Mouse (Mus musculus) limb, embryonic 14.5 days (tissue): ENCODE measurements around the gene Pi4k2b. TPM values are rescaled to one million over a fixed set of nuclear protein-coding genes. Genes with fewer than 3 reads are reported as not detected.

Experiments used
- ATAC-seq: fragments of 200-750 bp; cut with Nextera tagmentation; 2 replicates; pipeline ENCODE4 v1.8.0; 2017; ENCODE audit warnings: low read depth, moderate number of reproducible peaks, moderate TSS enrichment; ENCODE audit not compliant: low FRiP score
- DNase-seq: peaks from one replicate; pipeline ENCODE4 v3.0.0-alpha.2; 2015; ENCODE audit warnings: low spot score
- H3K27ac ChIP-seq: fragments of 300-500 bp; sonication (generic); replicated peaks from 2 replicates; pipeline ENCODE4 v1.5.1; 2014; ENCODE audit warnings: low read depth, mild to moderate bottlenecking, low read length, moderate library complexity, mixed read lengths
- H3K27me3 ChIP-seq: fragments of 300-500 bp; sonication (generic); 2 replicates; pipeline ENCODE4 v1.6.1; 2014; ENCODE audit warnings: low read length, mixed read lengths; ENCODE audit not compliant: control insufficient read depth, insufficient read depth
- H3K36me3 ChIP-seq: fragments of 300-500 bp; sonication (generic); 2 replicates; pipeline ENCODE4 v1.6.1; 2014; ENCODE audit warnings: mild to moderate bottlenecking, low read length, moderate library complexity, mixed read lengths; ENCODE audit not compliant: control insufficient read depth, insufficient read depth
- H3K4me1 ChIP-seq: fragments of 300-500 bp; sonication (generic); 2 replicates; pipeline ENCODE4 v1.6.1; 2014; ENCODE audit warnings: antibody characterized with exemption, low read length, mixed read lengths; ENCODE audit not compliant: control insufficient read depth, insufficient read depth
- H3K4me2 ChIP-seq: fragments of 300-500 bp; sonication (generic); replicated peaks from 2 replicates; pipeline ENCODE4 v1.6.1; 2014; ENCODE audit warnings: low read depth, mild to moderate bottlenecking, low read length, moderate library complexity; ENCODE audit not compliant: severe bottlenecking
- H3K4me3 ChIP-seq: fragments of 300-500 bp; sonication (generic); replicated peaks from 2 replicates; pipeline ENCODE4 v1.5.1; 2014; ENCODE audit warnings: low read length
- H3K9ac ChIP-seq: fragments of 300-500 bp; sonication (generic); 2 replicates; pipeline ENCODE4 v1.6.1; 2014; ENCODE audit warnings: mild to moderate bottlenecking, low read depth, low read length, moderate library complexity; ENCODE audit not compliant: severe bottlenecking
- H3K9me3 ChIP-seq: fragments of 300-500 bp; sonication (generic); 2 replicates; pipeline ENCODE4 v1.6.1; 2016; ENCODE audit warnings: low read length; ENCODE audit not compliant: control insufficient read depth
- POLR2A ChIP-seq: fragments of 200-500 bp; IDR thresholded peaks from 2 replicates; pipeline ENCODE4 v1.8.0; 2012; ENCODE audit warnings: inconsistent platforms, mild to moderate bottlenecking, moderate library complexity, borderline replicate concordance; ENCODE audit not compliant: insufficient read depth, insufficient read length; ENCODE audit errors: extremely low read depth
- WGBS: fragments of 180-500 bp; shearing (Covaris S2); extraction: QIAGEN DNeasy Blood & Tissue Kit; methylation state at CpG from one replicate; pipeline ENCODE4 v1.1.7; 2014; 5-methylcytosine and 5-hydroxymethylcytosine counted together
- polyA plus RNA-seq, 2 experiments: library from polyadenylated mRNA; depleted of rRNA in 1 of 2; stranded (reverse) in 1 of 2; unstranded in 1 of 2; fragments of >200 nt; fragmentation: Nextera tagmentation in 1 of 2; extraction: Ambion mirVana in 1 of 2; gene quantifications; 2 replicates each; pipeline versions ENCODE4 v1.2.1 to v1.2.3; 2012 to 2014

The Pi4k2b gene
- polyA plus RNA-seq, 2 experiments = 21.9 to 23.3 TPM

- H3K27me3 ChIP-seq = no peaks in the 10 kb centered on the region
Observed at GRCm38 (mm10) chr5:52742112-52742813, 889 bp downstream of the Pi4k2b start.

GRCm38 (mm10) chr5:52743231-52743630 is 1.9 kb downstream of the Pi4k2b start:
- no peaks in the 10 kb centered on the region for H3K9me3 ChIP-seq
- 0 out of 2 replicates have a peak overlapping the region, but pooled peaks have one; percentile 58 for H3K4me3 ChIP-seq
- ATAC-seq = no peak
- H3K4me1 ChIP-seq = peaks cover 8% of the 10 kb centered on the region; the same call in 1 of the 2 replicates
- no peak for TF ChIP-seq POLR2A
- DNase-seq = no peak
- no peaks in the 10 kb centered on the region for H3K36me3 ChIP-seq
- H3K4me2 ChIP-seq = peak overlapping the region; percentile 61
- no peak overlapping the region for H3K9ac ChIP-seq
- WGBS = 80% methylated on average over 4 of the region's 4 CpGs
- no peaks in the 10 kb centered on the region for H3K27me3 ChIP-seq
- no peak overlapping the region for H3K27ac ChIP-seq

More at GRCm38 (mm10) chr5:52742112-52742813, 889 bp downstream of the Pi4k2b start:
- DNase-seq (peak; percentile 60), ATAC-seq (peak; percentile 58; the same call in 1 of the 2 replicates)
- 4% methylated on average over 17 of the region's 17 CpGs for WGBS
- Histone ChIP-seq H3K4me3 (peak overlapping the region; percentile 58), H3K4me1 (peaks cover 8% of the 10 kb centered on the region; the same call in 1 of the 2 replicates), H3K9me3 (no peaks in the 10 kb centered on the region), H3K27ac (peak overlapping the region; percentile 86), H3K9ac (peak overlapping the region; percentile 85), H3K36me3 (no peaks in the 10 kb centered on the region), H3K4me2 (peak overlapping the region; percentile 61)
- no peak for TF ChIP-seq POLR2A

DNA sequence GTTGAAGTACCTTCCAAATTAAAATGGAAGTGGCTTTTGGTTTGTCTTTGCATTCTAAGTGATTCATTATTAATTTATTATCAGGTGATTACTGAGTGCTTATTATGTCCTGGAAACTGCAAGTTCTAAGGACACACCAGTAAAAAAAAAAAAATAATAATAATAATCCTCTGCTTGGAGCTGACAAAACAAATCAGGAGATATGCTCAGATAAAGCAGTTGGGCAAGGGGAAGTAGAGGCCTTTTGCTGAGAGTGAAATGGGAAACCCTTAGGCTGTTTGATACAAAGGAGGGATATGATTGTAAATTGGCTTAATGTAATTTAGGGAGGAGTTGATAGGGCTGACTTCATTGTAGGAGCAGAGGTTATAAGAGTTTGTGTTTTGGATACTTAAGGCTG is 5.5 kb downstream of the Pi4k2b start:
- no peak overlapping the region for H3K9ac ChIP-seq
- DNase-seq (no peak), ATAC-seq (no peak)
- no peak overlapping the region for H3K4me3 ChIP-seq
- H3K27ac ChIP-seq = no peak overlapping the region
- no peak for TF ChIP-seq POLR2A
- no peaks in the 10 kb centered on the region for H3K9me3 ChIP-seq
- H3K27me3 ChIP-seq = no peaks in the 10 kb centered on the region
- no peak overlapping the region for H3K4me2 ChIP-seq
- no peaks in the 10 kb centered on the region for H3K36me3 ChIP-seq
- peaks cover 8% of the 10 kb centered on the region; the same call in 1 of the 2 replicates for H3K4me1 ChIP-seq

DNA sequence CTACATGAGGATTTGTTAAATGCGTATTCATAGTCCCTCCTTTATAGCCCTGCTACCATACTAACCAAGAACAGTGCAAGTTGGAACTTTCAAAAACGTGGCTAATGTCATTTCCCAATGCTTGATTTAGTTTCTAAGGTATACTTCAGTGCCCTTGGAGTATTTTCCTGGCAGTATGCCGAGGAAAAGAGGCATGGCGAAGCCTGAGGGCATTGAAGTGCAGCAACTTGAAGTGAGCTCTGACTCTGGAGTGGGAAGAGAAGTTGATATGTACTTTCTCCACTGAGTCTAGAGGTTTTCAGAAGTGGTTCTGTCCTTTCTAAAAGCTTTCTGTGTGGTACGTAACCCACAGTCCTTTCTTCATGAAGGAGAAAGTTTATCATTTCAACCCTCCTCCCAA is 7.4 kb downstream of the Pi4k2b start:
- DNase-seq = no peak
- no peak for ATAC-seq

DNA sequence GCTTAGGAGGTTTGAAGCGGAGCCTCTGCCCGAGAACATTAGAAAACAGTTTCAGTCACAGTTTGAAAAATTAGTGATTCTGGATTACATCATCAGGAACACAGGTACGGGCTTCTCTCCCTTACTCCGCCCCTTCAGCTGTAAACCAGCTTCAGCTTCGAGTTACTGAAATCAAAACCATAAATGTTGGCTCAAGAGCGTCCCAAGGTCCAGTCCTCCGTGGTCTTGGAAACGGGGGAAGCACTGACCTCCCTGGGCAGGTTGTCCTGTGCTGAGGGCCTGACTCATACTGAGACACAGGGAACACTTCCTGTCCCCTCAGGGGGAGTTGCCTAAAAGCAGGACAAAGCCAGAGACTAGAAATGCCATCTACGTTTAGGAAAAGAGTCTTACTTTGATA is 11.8 kb downstream of the Pi4k2b start:
- no peak for ATAC-seq
- no peak overlapping the region for H3K4me3 ChIP-seq
- H3K4me2 ChIP-seq = no peak overlapping the region
- no peak for TF ChIP-seq POLR2A
- no peak overlapping the region for H3K9ac ChIP-seq
- no peaks in the 10 kb centered on the region for H3K27me3 ChIP-seq
- H3K36me3 ChIP-seq = peaks cover 10% of the 10 kb centered on the region
- H3K27ac ChIP-seq = no peak overlapping the region
- no peaks in the 10 kb centered on the region for H3K4me1 ChIP-seq
- no peak for DNase-seq
- no peaks in the 10 kb centered on the region for H3K9me3 ChIP-seq
- 69% methylated on average over 9 of the region's 9 CpGs for whole genome bisulfite sequencing

More for the DNA sequence above, 7.4 kb downstream of the Pi4k2b start:
- Histone ChIP-seq H3K9ac (no peak overlapping the region), H3K27ac (no peak overlapping the region), H3K27me3 (no peaks in the 10 kb centered on the region), H3K36me3 (no peaks in the 10 kb centered on the region), H3K9me3 (no peaks in the 10 kb centered on the region), H3K4me1 (0 out of 2 replicates have a peak, but pooled peaks cover 2% of the 10 kb centered on the region), H3K4me3 (no peak overlapping the region), H3K4me2 (no peak overlapping the region)
- 79% methylated on average over 5 of the region's 5 CpGs for WGBS
- no peak for TF ChIP-seq POLR2A
